Mouse (Mus musculus) neutrophil, adult 65 days (primary cell): ENCODE data around the gene Klhl18. TPM values are rescaled to one million over a fixed set of nuclear protein-coding genes. Genes with fewer than 3 reads are reported as not detected.

Source experiments
- total RNA-seq: library from RNA; stranded (reverse); gene quantifications from 2 replicates; pipeline ENCODE4 v1.2.4, GENCODE M21; 2023

The Klhl18 gene
- total RNA-seq: 60.7 and 68.6 TPM in 2 replicates

DNA sequence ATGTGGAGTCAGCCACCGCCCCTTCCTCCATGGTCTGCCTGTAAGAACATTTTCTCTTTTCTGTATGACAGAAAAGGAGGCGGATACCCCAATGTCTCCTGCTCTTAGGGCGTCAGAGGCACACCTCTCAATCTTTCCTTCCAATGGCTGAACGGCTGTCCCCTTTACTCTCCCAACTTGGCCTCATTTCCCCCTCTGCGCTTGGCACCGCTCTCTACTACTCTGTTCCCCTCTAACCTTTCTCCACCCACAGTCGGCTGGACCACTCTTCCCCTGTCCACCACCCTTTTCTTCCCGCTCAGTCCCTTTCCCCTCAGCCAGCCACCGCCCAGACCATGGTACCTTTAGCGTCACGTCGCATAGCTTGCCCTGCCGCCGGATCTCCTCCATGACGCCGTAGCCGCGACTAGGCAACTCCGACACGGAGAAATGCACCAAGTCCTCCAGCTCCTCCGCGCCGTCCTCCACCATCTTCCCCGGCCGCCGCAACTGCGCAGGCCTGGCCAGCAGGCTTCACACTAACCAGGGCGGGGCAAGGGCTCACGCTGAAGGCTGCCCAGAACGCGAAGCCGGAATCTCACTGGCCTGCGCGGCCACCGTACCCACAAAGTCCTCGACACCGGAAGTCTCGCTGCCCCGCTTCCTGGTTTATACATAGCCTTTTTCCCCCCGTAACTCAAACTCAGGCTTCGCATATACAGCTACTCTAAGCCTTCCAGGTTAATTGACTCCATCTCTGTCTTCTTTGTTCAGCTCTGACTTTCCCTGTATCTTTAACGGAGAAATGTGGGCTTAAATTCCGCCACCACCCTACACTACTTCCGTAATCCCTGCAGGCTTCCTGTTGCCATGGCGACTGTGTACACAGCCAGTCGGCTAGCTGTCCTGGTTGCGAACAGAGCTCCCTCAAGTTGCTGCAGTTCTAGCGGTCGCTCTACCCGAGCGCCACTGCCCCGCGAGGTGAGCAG is at the start of gene Klhl18, which contains the start of gene Kif9:
TSS of gene Klhl18 (minus strand) at position 571 of the 968 bp plus-strand sequence.
TSS of gene Kif9 (plus strand) at position 835 of the 968 bp plus-strand sequence.

DNA sequence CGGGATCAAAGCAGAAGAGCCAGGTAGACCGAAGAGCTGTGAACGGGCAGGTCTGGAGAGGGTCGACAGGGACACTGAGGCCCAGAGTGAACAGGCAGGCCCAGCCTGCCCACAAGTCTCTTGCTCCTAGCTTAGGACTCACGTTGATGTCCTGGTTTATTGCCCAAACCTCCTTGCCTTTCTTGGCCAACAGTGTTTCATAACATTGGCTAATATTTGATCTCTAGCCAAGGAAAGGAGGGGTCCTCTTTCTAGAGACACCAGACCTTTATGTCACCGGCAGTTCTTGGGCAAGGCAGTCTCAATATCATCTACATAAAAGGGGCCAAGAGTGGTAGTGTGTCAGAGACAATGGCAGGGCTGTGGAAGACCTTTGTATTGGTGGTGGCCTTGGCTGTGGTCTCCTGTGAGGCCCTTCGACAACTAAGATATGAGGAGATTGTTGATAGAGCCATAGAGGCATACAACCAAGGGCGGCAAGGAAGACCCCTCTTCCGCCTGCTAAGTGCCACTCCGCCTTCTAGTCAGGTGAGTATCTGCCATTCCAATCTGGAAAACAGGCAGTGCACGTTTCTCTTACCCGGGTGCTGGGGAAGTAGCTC is 56.9 kb downstream of the Klhl18 start, which contains the start of gene Ngp:
TSS of gene Ngp (plus strand) at position 237 of the 602 bp plus-strand sequence.

DNA sequence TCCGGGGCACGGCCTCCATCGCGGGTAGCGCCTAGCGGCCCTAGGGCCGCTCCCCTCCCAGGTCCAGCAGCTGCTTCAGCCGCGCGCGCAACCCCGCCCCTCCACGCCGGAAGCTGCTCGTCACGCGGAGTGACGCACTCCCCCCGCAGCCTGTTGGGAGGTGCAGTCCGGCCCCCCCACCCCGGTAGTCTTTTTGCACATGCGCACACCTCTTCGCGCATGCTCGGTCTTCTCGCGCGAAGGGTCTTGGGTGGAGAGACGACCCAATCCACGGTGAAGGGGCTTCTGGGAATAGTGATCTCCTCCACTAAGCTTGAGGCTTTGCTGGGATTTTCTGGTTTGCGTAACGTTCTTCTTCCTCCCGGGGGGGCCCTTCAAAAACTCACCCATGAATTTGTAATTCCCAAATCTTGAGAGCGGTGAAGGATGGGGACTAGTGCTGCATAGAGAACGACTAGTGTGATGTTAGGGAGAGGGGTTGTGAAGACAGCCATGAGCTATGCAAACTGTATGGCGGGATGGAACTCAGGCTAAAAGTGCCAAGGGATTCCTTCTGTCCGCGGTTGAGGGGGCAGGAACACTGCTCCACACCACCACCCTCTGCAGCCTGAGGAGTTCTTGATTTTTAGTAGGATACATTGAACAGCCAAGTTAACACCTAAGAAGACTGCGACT is 68.3 kb downstream of the Klhl18 start, which contains the start of gene Ptpn23:
TSS of gene Ptpn23 (minus strand) at position 115 of the 675 bp plus-strand sequence.

Other genes starting within 250 kb of the Klhl18 start
- gene Cspg5, start 232.9 kb downstream of the Klhl18 start, total RNA-seq: 0.47 and 0.48 TPM in 2 replicates
- 2.4 and 3.2 TPM in 2 replicates for gene Elp6, start 171.5 kb downstream of the Klhl18 start, total RNA-seq
- 20.7 and 21.8 TPM in 2 replicates for gene Scap, start 143.4 kb downstream of the Klhl18 start, total RNA-seq
- 96.0 and 140 TPM in 2 replicates for gene Ptpn23, start 68.5 kb downstream of the Klhl18 start, total RNA-seq
- 16,658 and 19,232 TPM in 2 replicates for gene Ngp, start 56.9 kb downstream of the Klhl18 start, total RNA-seq
- gene Kif9, start 264 bp upstream of the Klhl18 start, total RNA-seq: 0.82 and 2.5 TPM in 2 replicates
- gene Setd2, start 55.9 kb upstream of the Klhl18 start, total RNA-seq: 112 and 152 TPM in 2 replicates
- 4.7 and 5.2 TPM in 2 replicates for gene Nradd, start 147.8 kb upstream of the Klhl18 start, total RNA-seq
- 300 and 394 TPM in 2 replicates for gene Nbeal2, start 177.5 kb upstream of the Klhl18 start, total RNA-seq
- gene Ccdc12, start 179.8 kb upstream of the Klhl18 start, total RNA-seq: 131 and 158 TPM in 2 replicates